Mouse (Mus musculus) duodenum, adult 2 months (tissue): ENCODE measurements around the gene Tecrl. TPM values are rescaled to one million over a fixed set of nuclear protein-coding genes. Genes with fewer than 3 reads are reported as not detected.

Experiments used
- polyA plus RNA-seq: library from polyadenylated mRNA; depleted of rRNA; stranded (reverse); fragments of >200 nt; gene quantifications from 2 replicates; pipeline ENCODE4 v1.2.3, GENCODE M21; 2012; ENCODE audit warnings: low replicate concordance; rRNA removed

The Tecrl gene
- polyA plus RNA-seq: not detected in 2 replicates

GRCm38 (mm10) chr5:83354846-83355561 lies at the start of gene Tecrl:
Gene Tecrl (minus strand): TSS chr5:83355195.

